ENCODE assay signal across 13 mouse cellular contexts in genomic region chr9:61441206-61441913, GRCm38 (mm10).
A peak's percentile ranks its signal among the peaks of the same experiment; 100 is the strongest.
DNase-seq lines count a peak whose midpoint lies in the region; TF ChIP-seq lines count a peak whose summit lies in the region.
"Had no signal": no experiment of that assay in that cellular context is flagged by ENCODE, and none has a peak within 500 bp of the region (broad histone marks: within the 10 kb centered on the region; RNA-seq: fewer than 3 reads in every experiment).

No protein-coding gene starts in this region.

- peak; percentile 46 for DNase-seq in gastrocnemius, adult 2 months
- DNase-seq in gastrocnemius, postnatal 4 days (ENCODE audit: low spot score in 2 of 2): no peak
- no peak for DNase-seq in layer of hippocampus, adult 2 months (ENCODE audit: low spot score in 2 of 2)
- no peak for DNase-seq in layer of hippocampus, adult 9-10 months (ENCODE audit: low spot score)
- DNase-seq in R1 (ENCODE audit: low read depth, low spot score): peak; percentile 62
- peak; percentile 27 for DNase-seq in large intestine, adult 2 months (ENCODE audit: low read depth, low spot score)
- no peak for DNase-seq in neural tube, embryonic 10.5 days (ENCODE audit: extremely low spot score, low spot score)
- DNase-seq: heart, postnatal 10 days; lung, postnatal 10 days; right cerebral cortex, postnatal 14 days; thymus, postnatal 25 days had no signal

- H3K27ac ChIP-seq in gastrocnemius, adult 2 months: peak overlapping the region; percentile 38; the same call in 1 of the 2 replicates
- no peak overlapping the region for H3K27ac ChIP-seq in layer of hippocampus, adult 2 months
- H3K27ac ChIP-seq: embryonic facial prominence, embryonic 12.5 days; forebrain, embryonic 13.5 days had no signal

- intact Hi-C loops in gastrocnemius, adult 2 months (cut with DNase I): no loop called here

- 15% methylated on average over 11 of the region's 11 CpGs for WGBS in large intestine, adult 2 months

- no peak overlapping the region for H3K4me3 ChIP-seq in gastrocnemius, adult 2 months
- no peak overlapping the region for H3K4me3 ChIP-seq in layer of hippocampus, adult 2 months
- H3K4me3 ChIP-seq: embryonic facial prominence, embryonic 12.5 days; forebrain, embryonic 13.5 days had no signal

- TF ChIP-seq CTCF in gastrocnemius, adult 2 months (IDR thresholded peaks at IDR 0.05): no peak
- 0 out of 2 replicates have a peak, but pooled peaks have one; percentile 8 for TF ChIP-seq CTCF in layer of hippocampus, adult 2 months (conservative IDR thresholded peaks at IDR 0.05)

Comparison
In these comparisons a context has a peak if more than half of its experiments do, and no peak if none do; other contexts are left out.
1. DNase-seq: peak in gastrocnemius, adult 2 months (single experiment), R1 (single experiment) and large intestine, adult 2 months (single experiment); none in gastrocnemius, postnatal 4 days (0 of 2), layer of hippocampus, adult 2 months (0 of 2), layer of hippocampus, adult 9-10 months (single experiment) and neural tube, embryonic 10.5 days (single experiment).